Mouse (Mus musculus): Measurements from ENCODE around the gene Zkscan5.
"Not testable (repeated sequence)": the region's sequence is repeated elsewhere in the genome, so short reads cannot be mapped to it uniquely, and the experiment has no call there.

Gene Zkscan5

GRCm38 (mm10) chr5:145213505-145213904 lies 9.1 kb downstream of the Zkscan5 start:
- no peak for DNase-seq (ENCODE audit: low read depth, low spot score)

GRCm38 (mm10) chr5:145214679-145215078 lies 10.3 kb downstream of the Zkscan5 start:
- DNase-seq (ENCODE audit: low read depth, low spot score), result no peak

GRCm38 (mm10) chr5:145217746-145218145 lies 13.4 kb downstream of the Zkscan5 start:
- DNase-seq (ENCODE audit: low read depth, low spot score), result no peak

- DNase-seq (ENCODE audit: low read depth, low spot score), result no peak
Observed at GRCm38 (mm10) chr5:145218206-145218605, 13.8 kb downstream of the Zkscan5 start.

GRCm38 (mm10) chr5:145218671-145219070 lies 14.3 kb downstream of the Zkscan5 start:
- no peak for DNase-seq (ENCODE audit: low read depth, low spot score)

- no peak for DNase-seq (ENCODE audit: low read depth, low spot score)
Observed at GRCm38 (mm10) chr5:145219981-145220380, 15.6 kb downstream of the Zkscan5 start.

GRCm38 (mm10) chr5:145222840-145223239 lies 18.5 kb downstream of the Zkscan5 start:
- no peak for DNase-seq (ENCODE audit: low read depth, low spot score)

GRCm38 (mm10) chr5:145223395-145223794 lies 19.0 kb downstream of the Zkscan5 start:
- no peak for DNase-seq (ENCODE audit: low read depth, low spot score)

GRCm38 (mm10) chr5:145226453-145226852 lies 22.1 kb downstream of the Zkscan5 start:
- no peak for DNase-seq (ENCODE audit: low read depth, low spot score)

- not testable (repeated sequence) for DNase-seq (ENCODE audit: low read depth, low spot score)
Observed at GRCm38 (mm10) chr5:145229283-145229682, 24.9 kb downstream of the Zkscan5 start.

- no peak for DNase-seq (ENCODE audit: low read depth, low spot score)
Observed at GRCm38 (mm10) chr5:145230641-145231040, 26.3 kb downstream of the Zkscan5 start.

GRCm38 (mm10) chr5:145231367-145231871 lies 27.1 kb downstream of the Zkscan5 start, which contains the start of gene Zfp655:
Zfp655 (plus strand) TSS chr5:145231715.
- DNase-seq (ENCODE audit: low read depth, low spot score), result peak; percentile 89

- DNase-seq (ENCODE audit: low read depth, low spot score), result no peak
Observed at GRCm38 (mm10) chr5:145231893-145232411, 27.6 kb downstream of the Zkscan5 start.

- DNase-seq (ENCODE audit: low read depth, low spot score), result no peak
Observed at GRCm38 (mm10) chr5:145234636-145235035, 30.3 kb downstream of the Zkscan5 start.

GRCm38 (mm10) chr5:145249520-145249919 lies 45.2 kb downstream of the Zkscan5 start:
- DNase-seq (ENCODE audit: low read depth, low spot score), result no peak

All from brain, embryonic 18.5 days (tissue).